In genomic region chr17:84265480-84266130, GRCm38 (mm10) we compare ENCODE assay signal across 12 mouse cellular contexts.
DNase-seq lines count a peak whose midpoint lies in the region; ATAC-seq lines count a peak whose summit lies in the region.
"Had no signal": no experiment of that assay in that cellular context is flagged by ENCODE, and none has a peak within 500 bp of the region (broad histone marks: within the 10 kb centered on the region; RNA-seq: fewer than 3 reads in every experiment).

No protein-coding gene starts in this region.

- peak overlapping the region; percentile 50 for H3K27ac ChIP-seq in hindbrain, embryonic 10.5 days
- no peak overlapping the region for H3K27ac ChIP-seq in hindbrain, embryonic 14.5 days
- peak overlapping the region; percentile 69 for H3K27ac ChIP-seq in lung, embryonic 15.5 days

- intact Hi-C loops in heart, postnatal 36 days (cut with DNase I): loop anchor here (2.0 kb wide), 1 partner anchor 119 kb away; no protein-coding TSS in a partner anchor

- H3K4me3 ChIP-seq in hindbrain, embryonic 10.5 days: no peak overlapping the region
- no peak overlapping the region for H3K4me3 ChIP-seq in hindbrain, embryonic 14.5 days (replicated peaks; ENCODE audit: low read length)
- no peak overlapping the region for H3K4me3 ChIP-seq in lung, embryonic 15.5 days
- H3K4me3 ChIP-seq: erythroblast, embryonic 14.5 days had no signal

- no peaks in the 10 kb centered on the region for H3K27me3 ChIP-seq in hindbrain, embryonic 10.5 days (ENCODE audit: insufficient read depth, poor library complexity, severe bottlenecking)
- no peaks in the 10 kb centered on the region for H3K27me3 ChIP-seq in hindbrain, embryonic 14.5 days (ENCODE audit: control insufficient read depth, insufficient read depth, low read length)
- H3K27me3 ChIP-seq in lung, embryonic 15.5 days: no peaks in the 10 kb centered on the region

- H3K9ac ChIP-seq in hindbrain, embryonic 14.5 days: no peak overlapping the region
- H3K9ac ChIP-seq in lung, embryonic 15.5 days: no peak overlapping the region

- 0 out of 2 replicates have a peak, but pooled peaks cover 2% of the 10 kb centered on the region for H3K9me3 ChIP-seq in hindbrain, embryonic 10.5 days
- H3K9me3 ChIP-seq in hindbrain, embryonic 14.5 days (ENCODE audit: control insufficient read depth, low read length): no peaks in the 10 kb centered on the region
- no peaks in the 10 kb centered on the region for H3K9me3 ChIP-seq in lung, embryonic 15.5 days

- no peak for ATAC-seq in hindbrain, embryonic 14.5 days (ENCODE audit: low FRiP score)
- 0 out of 2 replicates have a peak, but pooled peaks have one; percentile 40 for ATAC-seq in lung, embryonic 15.5 days (ENCODE audit: borderline replicate concordance, extremely low read depth, low FRiP score, low TSS enrichment)

- 84% methylated on average over 5 of the region's 5 CpGs for WGBS in hindbrain, embryonic 10.5 days
- WGBS in hindbrain, embryonic 14.5 days: 88% methylated on average over 5 of the region's 5 CpGs
- WGBS in lung, embryonic 15.5 days: 45% methylated on average over 5 of the region's 5 CpGs

- peaks cover 6% of the 10 kb centered on the region; the same call in 1 of the 2 replicates for H3K4me1 ChIP-seq in hindbrain, embryonic 10.5 days (replicated peaks)
- H3K4me1 ChIP-seq in hindbrain, embryonic 14.5 days (replicated peaks; ENCODE audit: control insufficient read depth, insufficient read depth, low read length): no peaks in the 10 kb centered on the region
- peaks cover 38% of the 10 kb centered on the region for H3K4me1 ChIP-seq in lung, embryonic 15.5 days

- H3K36me3 ChIP-seq in hindbrain, embryonic 10.5 days: peaks cover 15% of the 10 kb centered on the region
- H3K36me3 ChIP-seq in hindbrain, embryonic 14.5 days (replicated peaks; ENCODE audit: control insufficient read depth, insufficient read depth): no peaks in the 10 kb centered on the region
- H3K36me3 ChIP-seq in lung, embryonic 15.5 days: no peaks in the 10 kb centered on the region

- no peak overlapping the region for H3K4me2 ChIP-seq in hindbrain, embryonic 14.5 days (replicated peaks)
- H3K4me2 ChIP-seq in lung, embryonic 15.5 days: no peak overlapping the region

- DNase-seq in hindbrain, embryonic 10.5 days (ENCODE audit: low spot score): no peak
- no peak for DNase-seq in hindbrain, embryonic 14.5 days (ENCODE audit: low spot score)
- DNase-seq in NIH3T3 (ENCODE audit: low read depth): peak; percentile 43
- DNase-seq in heart, postnatal 36 days: peak; percentile 28 to 48
- no peak for DNase-seq in adrenal gland, postnatal 14 days
- DNase-seq in frontal cortex, postnatal 25 days (ENCODE audit: low spot score in 2 of 2): no peak
- DNase-seq in layer of hippocampus, adult 9-11 months: no peak
- DNase-seq: cerebellum, postnatal 25 days; kidney, postnatal 36 days; midbrain, embryonic 14.5 days had no signal

Comparison
In these comparisons a context has a peak if more than half of its experiments do, and no peak if none do; other contexts are left out.
1. DNase-seq: peak in NIH3T3 (single experiment) and heart, postnatal 36 days (2 of 2); none in hindbrain, embryonic 10.5 days (single experiment), hindbrain, embryonic 14.5 days (single experiment), adrenal gland, postnatal 14 days (single experiment), frontal cortex, postnatal 25 days (0 of 2) and layer of hippocampus, adult 9-11 months (single experiment).